Mouse (Mus musculus) kidney, adult 2 months (tissue): Measurements from ENCODE around the gene Irak1bp1.

Experiments
- CTCF ChIP-seq: fragments of 200-500 bp; conservative IDR thresholded peaks from 2 replicates; pipeline ENCODE4 v1.5.1; 2011; ENCODE audit warnings: low read depth, mild to moderate bottlenecking, control low read depth, low read length, moderate library complexity, mixed read lengths; ENCODE audit not compliant: insufficient read depth, insufficient read length
- POLR2A ChIP-seq: fragments of 200-500 bp; IDR thresholded peaks from one replicate; pipeline ENCODE4 v1.6.1; 2011; ENCODE audit warnings: low read depth, low read length, control low read depth

DNA sequence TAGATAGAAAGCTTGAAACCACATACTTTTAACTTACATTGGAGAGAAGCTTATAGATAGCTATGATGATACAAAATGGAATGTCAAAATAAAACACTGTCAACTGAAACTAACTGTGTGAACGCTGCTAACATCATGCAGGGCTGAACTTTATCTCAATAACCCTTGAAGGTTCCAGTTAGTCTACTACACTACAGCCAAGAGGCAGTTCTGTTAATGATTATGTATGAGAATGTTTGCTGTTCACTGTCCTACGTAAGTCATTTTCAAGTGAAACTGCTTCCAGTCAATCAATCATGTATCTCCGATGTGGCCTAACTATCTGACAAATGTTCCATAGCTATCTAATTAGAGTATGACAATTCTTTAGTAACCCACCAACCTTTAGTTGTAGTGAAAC lies 38.4 kb downstream of the Irak1bp1 start:
- TF ChIP-seq CTCF: no peak
- TF ChIP-seq POLR2A: no peak
